Mouse (Mus musculus): ENCODE measurements around the gene Emilin2.
A peak's percentile ranks its signal among the peaks of the same experiment; 100 is the strongest.

The Emilin2 gene

DNA sequence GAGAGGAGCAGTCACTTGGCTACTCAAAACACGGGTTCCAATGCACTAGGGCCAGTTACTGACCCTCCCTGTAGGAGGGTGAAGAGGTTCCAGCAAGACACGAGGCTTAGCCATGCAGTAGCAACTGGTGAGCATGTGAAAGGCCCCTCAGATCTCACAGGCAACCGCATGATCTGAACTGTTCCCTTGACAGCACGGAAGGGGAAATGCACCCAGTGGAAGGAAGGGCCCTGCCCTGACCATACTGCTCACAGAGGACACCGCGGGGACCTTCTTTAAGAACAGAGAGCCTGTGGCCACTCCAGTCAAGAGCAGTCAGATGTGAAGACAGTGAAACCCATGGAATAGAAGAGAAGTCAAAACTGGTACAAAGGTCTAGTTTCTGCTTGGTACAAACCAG lies 48.6 kb downstream of the Emilin2 start:
- peak; percentile 95 for DNase-seq

- no peak for DNase-seq
Measured at GRCm38 (mm10) chr17:71260658-71261057, 51.1 kb downstream of the Emilin2 start.

DNA sequence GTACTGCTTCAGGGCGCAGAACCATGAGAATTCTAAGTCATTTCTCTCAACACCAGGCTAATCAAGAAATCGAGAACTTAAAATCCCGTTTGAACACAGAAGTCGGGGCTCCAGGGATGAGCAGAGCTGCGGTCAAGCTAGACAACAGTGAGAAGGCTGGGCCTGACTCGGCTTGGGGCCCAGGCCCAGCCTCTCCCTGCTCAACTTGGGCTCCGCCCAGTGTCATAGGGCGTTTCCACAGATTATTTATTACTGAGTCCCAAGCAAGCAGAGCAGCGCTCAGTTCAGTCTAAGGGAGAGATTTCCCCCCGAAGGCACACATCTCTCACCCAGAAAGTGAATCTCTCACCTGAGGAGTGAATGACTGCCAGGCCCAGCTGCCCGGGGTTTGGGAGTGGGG lies 52.1 kb downstream of the Emilin2 start:
- DNase-seq = peak; percentile 96

- DNase-seq = peak; percentile 96
Measured at GRCm38 (mm10) chr17:71256806-71257536, 54.8 kb downstream of the Emilin2 start.

DNA sequence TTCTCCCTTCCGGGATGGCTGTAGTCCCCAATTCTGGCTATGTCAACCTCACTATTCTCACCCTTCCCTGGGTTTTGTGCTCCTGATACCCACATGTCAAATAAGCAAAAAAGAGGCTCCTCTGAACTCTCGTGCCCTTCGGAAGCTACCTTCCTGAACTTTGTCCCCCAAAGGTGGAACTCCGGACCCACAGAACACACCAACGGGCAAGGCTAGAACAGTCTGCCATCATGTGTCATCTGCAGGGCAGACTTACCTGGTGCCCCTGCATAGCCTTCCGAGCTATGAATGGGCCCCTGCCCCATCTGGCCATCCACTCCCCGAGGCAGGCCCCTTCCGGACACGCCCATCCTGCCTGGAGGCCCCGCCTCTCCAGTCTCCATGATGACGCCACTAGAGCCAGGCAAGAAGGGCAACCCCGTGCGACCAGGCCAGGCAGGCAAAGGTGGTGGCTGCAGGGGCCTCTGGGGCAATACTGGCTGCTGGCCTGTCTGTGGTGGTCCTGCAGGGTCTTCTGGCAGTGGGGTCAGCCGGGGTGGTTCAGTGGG lies 55.6 kb downstream of the Emilin2 start:
- peak; percentile 92 for DNase-seq

GRCm38 (mm10) chr17:71254736-71255135 lies 57.0 kb downstream of the Emilin2 start:
- DNase-seq = peak; percentile 90

GRCm38 (mm10) chr17:71254106-71254505 lies 57.7 kb downstream of the Emilin2 start:
- DNase-seq = peak; percentile 93

DNA sequence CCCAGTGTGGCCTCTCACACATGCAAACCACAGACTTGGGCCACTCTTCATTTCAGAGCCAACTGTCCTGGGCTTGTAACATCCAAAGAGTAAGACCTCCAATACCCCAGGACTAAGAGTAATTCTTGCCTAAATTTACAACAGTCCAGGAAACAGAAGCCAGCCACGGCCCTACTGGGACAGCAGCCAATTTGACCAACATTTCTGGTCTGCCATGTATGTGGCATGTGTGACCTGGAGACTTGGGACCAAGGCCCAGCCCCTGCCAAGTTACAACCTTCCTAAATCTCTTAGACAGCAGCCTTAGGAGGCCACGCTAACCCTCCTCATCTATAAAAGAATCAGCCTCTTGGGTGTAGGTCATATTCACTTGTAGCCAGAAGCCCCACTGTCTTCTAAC lies 58.4 kb downstream of the Emilin2 start:
- DNase-seq = peak; percentile 84

- peak; percentile 90 for DNase-seq
Measured at GRCm38 (mm10) chr17:71252101-71252500, 59.7 kb downstream of the Emilin2 start.

GRCm38 (mm10) chr17:71251601-71252001 lies 60.2 kb downstream of the Emilin2 start:
- DNase-seq = peak; percentile 93

DNA sequence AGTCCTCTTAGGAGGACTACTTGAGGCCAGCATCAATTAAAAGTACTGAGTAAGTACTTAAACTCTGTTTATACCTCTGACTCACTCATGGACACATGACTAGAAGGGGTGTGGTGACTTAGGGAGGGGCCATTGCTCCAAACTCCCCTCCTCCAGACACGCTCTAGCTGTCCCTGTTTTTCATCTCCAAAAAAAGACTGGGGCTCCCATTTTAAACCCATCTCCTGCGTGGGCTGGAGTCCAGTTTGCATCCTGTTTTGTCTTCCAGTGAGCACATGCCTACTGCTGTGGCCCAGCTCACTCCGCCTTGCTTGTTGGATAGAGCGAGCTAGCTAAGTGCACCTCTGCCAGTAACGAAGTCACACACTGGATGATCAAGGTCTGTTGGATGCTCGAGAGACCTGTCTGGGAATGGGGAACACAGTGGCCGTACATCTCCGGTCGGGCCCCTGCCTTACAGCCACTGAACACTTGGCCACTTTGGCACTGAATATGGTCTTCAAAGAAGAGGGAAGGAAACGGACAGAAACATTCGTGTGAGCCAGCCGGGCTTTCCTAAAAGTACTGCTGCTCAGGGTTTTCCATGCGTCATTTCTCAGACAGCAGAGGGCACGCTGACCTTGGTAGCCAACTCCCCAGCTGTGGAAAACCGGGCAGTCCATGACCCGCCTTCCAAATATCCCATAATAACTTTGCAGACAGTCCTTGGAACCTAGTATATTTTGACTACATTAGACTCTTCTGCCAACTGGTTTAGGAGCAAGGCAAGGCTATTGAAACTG lies 60.8 kb downstream of the Emilin2 start:
- peak; percentile 96 for DNase-seq

- peak; percentile 65 for DNase-seq
Measured at GRCm38 (mm10) chr17:71250046-71250445, 61.7 kb downstream of the Emilin2 start.

- peak; percentile 94 for DNase-seq
Measured at GRCm38 (mm10) chr17:71248963-71249362, 62.8 kb downstream of the Emilin2 start.

- DNase-seq = peak; percentile 64
Measured at GRCm38 (mm10) chr17:71246022-71246421, 65.8 kb downstream of the Emilin2 start.

DNA sequence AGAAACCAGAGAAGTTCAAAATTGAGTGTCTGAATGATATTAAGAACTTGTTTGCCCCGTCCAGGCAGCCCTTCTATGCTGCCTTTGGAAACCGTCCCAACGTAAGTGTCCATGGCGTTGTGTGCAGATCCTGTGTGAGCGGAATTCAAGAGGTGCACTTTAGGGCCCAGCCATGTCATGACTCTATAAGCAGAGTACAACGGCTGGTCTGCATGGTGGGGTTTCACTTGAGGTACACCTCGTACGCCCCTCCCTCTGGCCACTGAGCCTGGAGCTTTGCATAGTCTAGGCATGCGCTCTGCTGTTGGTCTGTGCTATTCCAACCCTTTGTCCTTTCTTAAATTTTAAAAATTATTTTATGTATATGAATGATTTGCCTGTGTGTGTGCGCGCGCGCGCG lies 66.6 kb downstream of the Emilin2 start:
- peak; percentile 69 for DNase-seq

GRCm38 (mm10) chr17:71242666-71243065 lies 69.1 kb downstream of the Emilin2 start:
- peak; percentile 60 for DNase-seq

DNA sequence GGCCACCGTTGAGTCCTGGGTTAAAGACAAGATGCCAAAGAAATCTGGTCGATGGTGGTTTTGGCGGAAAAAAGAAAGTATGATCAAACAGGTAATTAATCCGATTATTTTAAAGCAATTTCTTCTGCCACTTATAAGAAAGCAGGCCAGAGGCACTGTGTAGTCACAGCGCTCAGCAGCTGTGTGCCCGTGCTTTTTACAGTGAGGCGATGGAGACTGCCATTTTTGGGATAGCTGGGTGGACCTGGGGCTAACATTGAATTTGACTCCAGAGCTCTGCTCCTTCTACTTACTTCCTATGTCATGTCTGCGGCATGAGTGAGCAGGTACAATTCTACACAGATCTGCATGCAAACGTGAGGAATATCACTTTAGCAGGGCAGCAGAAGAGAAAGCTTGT lies 71.0 kb downstream of the Emilin2 start:
- DNase-seq = peak; percentile 54

DNA sequence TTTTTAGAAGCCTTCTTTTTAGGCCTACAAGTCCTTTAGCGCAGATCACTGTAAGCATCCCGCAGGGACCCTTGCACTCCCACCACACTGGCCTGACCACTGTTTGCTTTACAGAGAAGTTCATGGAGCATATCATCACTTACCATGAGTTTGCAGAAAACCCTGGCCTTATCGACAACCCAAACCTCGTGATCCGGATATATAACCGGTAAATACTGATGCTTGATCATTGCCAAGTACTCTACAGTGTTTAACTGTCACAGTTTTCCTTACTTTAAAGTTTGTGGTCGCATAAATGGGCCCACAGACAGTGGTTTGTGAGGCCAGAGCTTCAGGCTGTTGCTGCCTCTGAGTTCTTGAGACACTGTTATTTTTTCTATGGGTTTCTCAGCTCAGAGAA lies 73.3 kb downstream of the Emilin2 start:
- peak; percentile 14 for DNase-seq

- peak; percentile 82 for DNase-seq
Measured at GRCm38 (mm10) chr17:71235229-71235958, 76.4 kb downstream of the Emilin2 start.

- DNase-seq = peak; percentile 52
Measured at GRCm38 (mm10) chr17:71234041-71234594, 77.7 kb downstream of the Emilin2 start.

DNA sequence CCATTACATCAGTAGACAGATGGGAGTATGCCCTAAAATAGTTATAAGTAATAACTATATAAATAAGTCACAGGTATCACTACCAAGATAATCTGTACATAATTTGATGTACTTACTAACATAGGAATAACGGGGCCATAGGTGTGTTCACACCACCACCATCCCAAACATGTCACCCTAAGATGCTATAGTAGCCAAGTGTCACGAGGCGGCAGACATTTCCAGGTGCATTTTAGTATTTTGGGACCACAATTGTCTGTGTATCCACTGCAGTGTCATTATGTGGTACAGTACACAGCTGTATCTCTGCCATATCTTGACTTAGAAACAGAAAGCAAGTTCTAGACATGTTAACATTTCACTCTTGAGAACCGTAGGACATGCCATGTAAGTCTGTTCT lies 78.6 kb downstream of the Emilin2 start:
- DNase-seq = peak; percentile 53

DNA sequence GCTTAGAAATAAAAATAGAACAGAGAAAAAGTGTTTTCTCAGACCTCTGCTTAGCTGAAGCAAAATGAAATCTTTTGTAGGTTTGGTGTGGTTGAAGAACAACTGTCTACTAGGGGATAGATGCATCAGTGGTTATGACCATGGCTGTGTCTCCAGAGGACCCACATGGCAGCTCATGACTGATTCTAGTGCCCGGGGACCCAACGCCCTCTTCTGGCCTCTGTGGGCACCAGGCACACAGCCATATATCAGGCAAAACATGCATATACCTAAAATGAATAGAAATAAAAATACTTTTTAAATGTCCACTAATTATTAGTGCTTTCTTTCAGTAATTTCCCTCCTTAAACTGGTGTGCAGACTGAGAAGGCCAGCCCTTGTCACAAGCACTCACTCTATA lies 79.8 kb downstream of the Emilin2 start:
- peak; percentile 79 for DNase-seq

All from heart, adult 11 months (tissue).